Mouse (Mus musculus) T-helper 2 cell (primary cell): Measurements from ENCODE around the gene Rdh16f1.
"Not testable (repeated sequence)": the region's sequence is repeated elsewhere in the genome, so short reads cannot be mapped to it uniquely, and the experiment has no call there.

Experiments
- in situ Hi-C: fragments of 300-600 bp; cut with MboI, MseI; formaldehyde crosslinking; loops from one replicate; pipeline ENCODE4 v1.15.1; 2025; ENCODE audit warnings: high pct_unique_total_duplicates

Rdh16f1 gene

GRCm38 (mm10) chr10:127748847-127749612 lies 10.6 kb upstream of the Rdh16f1 start:
- in situ Hi-C loops = no loop called here

DNA sequence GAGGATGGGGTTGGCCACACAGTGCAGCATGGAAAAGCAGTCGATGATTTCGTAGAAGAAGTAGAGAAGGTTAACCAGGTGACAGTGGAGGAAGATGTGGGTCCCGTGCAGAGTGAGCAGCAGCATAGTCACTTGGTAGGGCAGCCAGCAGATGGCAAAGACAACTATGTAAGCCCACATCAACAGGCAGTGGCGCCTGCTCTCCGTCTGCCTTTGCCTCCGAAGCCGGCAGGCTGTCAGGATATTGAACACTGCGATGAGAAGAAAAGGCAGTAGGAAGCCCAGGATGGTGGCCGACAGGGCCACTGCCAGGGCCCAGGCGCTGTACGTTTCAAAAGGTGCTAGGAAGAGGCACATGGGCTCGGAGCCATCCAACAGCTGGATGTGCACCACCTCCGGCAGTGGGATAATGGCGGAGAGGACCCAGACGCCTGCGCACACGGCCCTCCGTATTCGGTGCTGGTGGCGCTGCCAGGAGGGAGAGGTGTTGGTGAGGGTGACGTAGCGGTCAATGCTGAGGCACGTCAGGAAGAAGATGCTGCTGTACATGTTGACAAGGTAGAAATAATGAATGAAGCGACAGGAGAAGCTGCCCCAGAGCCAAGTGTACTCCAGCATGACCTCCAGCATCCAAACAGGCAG lies 9.3 kb upstream of the Rdh16f1 start:
- in situ Hi-C loops = loop anchor here (25.0 kb wide), 1 partner anchor 1713 kb away; no protein-coding TSS in a partner anchor

DNA sequence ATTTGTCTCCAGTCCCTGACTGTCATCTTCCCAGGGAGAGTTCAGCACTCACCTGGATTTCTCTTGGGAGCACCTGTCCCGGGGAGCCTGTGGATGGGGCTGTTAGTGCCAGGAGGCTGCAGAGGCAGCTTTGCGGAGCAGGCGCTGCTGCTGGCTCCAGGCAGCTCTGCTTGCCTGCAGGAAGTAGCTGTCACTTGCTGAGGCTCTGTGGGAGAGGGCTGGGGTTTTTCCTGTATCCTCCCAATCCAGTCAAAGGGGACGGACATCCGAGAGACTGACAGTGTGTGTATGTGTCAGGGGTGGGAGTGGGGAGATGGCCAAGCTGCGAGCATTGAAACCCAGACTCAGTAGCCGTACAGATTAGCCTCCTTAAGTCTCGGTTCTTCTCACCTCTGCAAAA lies 8.0 kb upstream of the Rdh16f1 start, which contains the start of gene Gpr182:
Gene Gpr182, minus strand, starts transcription at position 185 of the 400 bp plus-strand sequence.
- in situ Hi-C loops = loop anchor here (25.0 kb wide), 1 partner anchor 1714 kb away; no protein-coding TSS in a partner anchor

GRCm38 (mm10) chr10:127754566-127755166 lies 4.9 kb upstream of the Rdh16f1 start:
- in situ Hi-C loops = loop anchor here (25.0 kb wide), 1 partner anchor 1717 kb away; no protein-coding TSS in a partner anchor

DNA sequence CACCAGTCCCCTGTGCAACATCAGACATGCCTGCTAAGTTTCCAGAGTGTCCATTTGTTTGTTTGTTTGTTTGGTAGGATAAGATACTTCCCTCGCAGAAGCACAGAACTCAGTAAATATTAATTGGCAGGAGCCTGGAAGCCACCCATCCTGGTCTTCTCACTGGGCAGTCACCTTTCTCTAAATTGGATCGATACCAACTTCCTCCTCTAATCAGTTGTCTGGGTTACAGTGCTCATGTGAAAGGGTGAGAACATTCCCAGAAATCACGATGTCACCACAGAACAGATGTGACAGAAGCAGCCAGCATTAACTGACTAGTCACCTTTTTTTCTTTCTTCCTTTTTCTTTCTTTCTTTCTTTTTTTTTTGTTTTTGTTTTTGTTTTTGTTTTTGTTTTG lies 4.3 kb upstream of the Rdh16f1 start:
- in situ Hi-C loops = loop anchor here (25.0 kb wide), 1 partner anchor 1718 kb away; no protein-coding TSS in a partner anchor

- in situ Hi-C loops = loop anchor here (25.0 kb wide), 1 partner anchor 1719 kb away; no protein-coding TSS in a partner anchor
Observed at GRCm38 (mm10) chr10:127755770-127756468, 3.7 kb upstream of the Rdh16f1 start.

DNA sequence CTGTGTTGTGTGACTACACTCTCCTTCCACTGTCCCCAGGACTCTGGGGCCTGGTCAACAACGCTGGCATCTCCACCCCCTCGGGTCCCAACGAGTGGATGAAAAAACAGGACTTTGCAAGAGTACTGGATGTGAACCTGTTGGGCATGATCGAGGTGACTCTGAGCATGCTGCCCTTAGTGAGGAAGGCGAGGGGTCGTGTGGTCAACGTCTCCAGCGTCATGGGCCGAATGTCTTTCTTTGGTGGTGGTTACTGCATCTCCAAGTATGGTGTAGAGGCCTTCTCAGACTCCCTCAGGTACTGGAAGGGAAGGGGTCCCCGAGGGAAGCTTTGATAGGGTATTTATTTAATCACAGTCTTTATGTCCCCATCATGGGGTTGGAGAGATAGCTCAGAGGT lies 3.3 kb downstream of the Rdh16f1 start:
- in situ Hi-C loops = loop anchor here (25.0 kb wide), 1 partner anchor 1726 kb away; no protein-coding TSS in a partner anchor

DNA sequence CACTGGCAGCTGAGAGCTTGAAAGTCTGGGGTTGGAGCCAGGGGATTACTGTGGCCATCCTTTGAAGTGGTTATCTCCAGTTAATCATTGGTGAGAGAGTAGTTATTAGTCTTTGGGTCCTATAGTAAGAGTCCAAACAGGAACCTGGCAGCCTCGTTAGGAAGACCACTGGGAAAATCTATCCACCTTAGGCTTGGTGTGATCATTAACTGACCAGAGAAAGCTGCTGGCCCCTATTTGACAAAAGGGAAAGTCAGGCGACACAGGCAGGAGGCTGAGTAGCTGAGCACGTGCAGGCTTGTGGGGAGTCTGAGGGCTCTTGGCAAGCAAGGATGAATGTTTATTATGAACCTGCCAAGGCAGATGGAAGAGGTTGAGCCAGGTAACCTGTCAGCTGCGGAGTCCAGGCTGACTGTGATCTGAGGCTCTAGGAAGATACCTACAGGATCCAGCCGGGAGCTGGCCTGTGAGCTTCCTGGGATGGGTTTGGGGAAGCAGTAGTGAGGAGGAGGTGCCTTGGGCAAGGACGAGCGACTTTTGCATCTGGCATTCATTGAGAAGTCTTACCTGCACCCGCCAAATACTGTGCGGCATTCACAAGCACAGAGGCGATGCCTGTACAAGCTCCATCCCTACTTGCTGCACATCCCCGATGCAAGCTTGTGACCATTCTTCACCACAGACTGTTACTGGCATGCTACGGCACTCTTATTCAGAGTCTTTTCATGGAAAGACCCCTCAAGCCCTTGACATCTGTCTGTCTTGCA lies 4.5 kb downstream of the Rdh16f1 start:
- in situ Hi-C loops = loop anchor here (25.0 kb wide), 1 partner anchor 1727 kb away; no protein-coding TSS in a partner anchor

DNA sequence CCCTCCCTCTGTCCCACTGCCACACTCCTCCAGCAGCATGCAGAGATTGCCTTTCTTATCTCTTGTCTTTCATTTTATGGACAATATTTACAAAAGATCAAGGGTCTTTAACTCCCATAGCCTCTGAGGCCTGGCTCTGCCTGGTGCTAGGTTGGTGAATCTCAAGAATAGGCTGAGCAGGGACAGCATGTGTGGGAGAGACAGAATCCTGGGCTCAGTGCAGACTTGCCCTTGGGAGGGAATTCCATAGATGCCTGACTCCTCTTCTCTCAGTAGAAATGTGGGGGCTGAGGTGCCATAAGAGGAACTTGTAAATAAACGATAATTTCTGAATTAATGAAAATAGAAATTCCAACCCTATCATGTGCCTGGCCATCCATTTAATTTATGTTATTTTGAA lies 7.0 kb downstream of the Rdh16f1 start:
- in situ Hi-C loops = loop anchor here (25.0 kb wide), 1 partner anchor 1729 kb away; no protein-coding TSS in a partner anchor

GRCm38 (mm10) chr10:127776011-127776410 lies 16.4 kb downstream of the Rdh16f1 start, which contains the start of gene Rdh9:
Gene Rdh9 (plus strand): TSS chr10:127776386.
- in situ Hi-C loops = no loop called here

GRCm38 (mm10) chr10:127782321-127782720 lies 22.7 kb downstream of the Rdh16f1 start:
- in situ Hi-C loops = not testable (repeated sequence)

- in situ Hi-C loops = not testable (repeated sequence)
Observed at GRCm38 (mm10) chr10:127785411-127785810, 25.8 kb downstream of the Rdh16f1 start.

- in situ Hi-C loops = no loop called here
Observed at GRCm38 (mm10) chr10:127799295-127799694, 39.7 kb downstream of the Rdh16f1 start.

DNA sequence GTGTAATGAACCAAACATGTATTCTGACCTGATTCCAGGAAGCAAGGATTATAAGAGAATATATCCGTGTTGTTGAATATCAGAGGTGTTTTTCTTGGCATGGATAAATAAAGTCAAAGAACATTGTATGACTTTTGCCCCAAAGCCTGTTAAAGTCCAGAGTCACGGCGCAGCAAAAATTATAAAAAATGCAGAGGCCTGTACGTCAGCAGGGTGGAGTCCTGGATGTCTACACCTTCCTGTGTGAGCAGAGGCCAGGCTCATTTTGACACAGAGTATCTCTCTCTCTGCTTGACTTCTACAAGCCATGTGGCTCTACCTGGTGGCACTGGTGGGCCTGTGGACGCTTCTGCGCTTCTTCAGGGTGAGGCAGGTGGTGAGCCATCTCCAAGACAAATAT lies 41.3 kb downstream of the Rdh16f1 start, which contains the start of gene Rdh16:
Gene Rdh16, plus strand, starts transcription at position 262 of the 400 bp plus-strand sequence.
- in situ Hi-C loops = no loop called here

DNA sequence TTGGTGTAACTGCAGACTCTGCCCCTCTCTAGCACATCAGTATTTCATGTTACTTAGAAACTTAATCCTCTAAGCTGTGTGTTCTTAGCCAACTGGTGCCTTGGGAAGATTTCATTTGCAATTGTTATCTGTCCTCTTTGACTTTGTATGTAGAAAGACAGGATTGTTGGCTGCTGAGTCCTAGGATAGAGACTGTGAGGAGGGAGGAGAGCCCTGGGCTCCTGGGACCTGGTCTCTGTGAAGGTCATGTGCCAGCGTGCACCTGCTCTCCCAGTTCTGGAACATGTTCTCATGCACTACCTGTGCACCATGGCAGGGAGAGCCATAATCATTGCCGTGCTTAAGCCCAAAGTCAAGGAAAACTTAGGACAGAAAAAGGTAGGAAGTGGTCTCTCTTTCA lies 42.0 kb downstream of the Rdh16f1 start:
- in situ Hi-C loops = no loop called here

DNA sequence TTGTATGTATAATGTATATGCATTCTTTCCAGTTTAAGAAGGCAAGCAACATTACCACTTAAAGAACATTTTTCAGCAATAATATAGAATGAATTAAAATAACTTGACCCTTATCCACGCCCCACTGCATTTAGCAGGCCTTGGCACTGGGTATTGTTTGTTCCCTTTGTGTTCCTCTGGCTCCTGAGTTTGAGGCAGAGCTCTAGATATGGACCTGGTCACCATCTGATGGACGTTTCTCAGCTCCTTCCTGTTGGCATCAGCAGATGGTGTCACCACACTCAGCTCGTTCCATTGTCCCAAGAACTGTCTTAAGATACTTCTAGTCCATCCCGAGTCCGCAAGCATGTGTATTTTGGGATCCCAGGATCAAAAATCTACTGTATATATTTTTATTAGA lies 42.6 kb downstream of the Rdh16f1 start:
- in situ Hi-C loops = no loop called here

GRCm38 (mm10) chr10:127804416-127804815 lies 44.8 kb downstream of the Rdh16f1 start:
- in situ Hi-C loops = no loop called here

GRCm38 (mm10) chr10:127815888-127816287 lies 56.3 kb downstream of the Rdh16f1 start:
- in situ Hi-C loops = no loop called here

DNA sequence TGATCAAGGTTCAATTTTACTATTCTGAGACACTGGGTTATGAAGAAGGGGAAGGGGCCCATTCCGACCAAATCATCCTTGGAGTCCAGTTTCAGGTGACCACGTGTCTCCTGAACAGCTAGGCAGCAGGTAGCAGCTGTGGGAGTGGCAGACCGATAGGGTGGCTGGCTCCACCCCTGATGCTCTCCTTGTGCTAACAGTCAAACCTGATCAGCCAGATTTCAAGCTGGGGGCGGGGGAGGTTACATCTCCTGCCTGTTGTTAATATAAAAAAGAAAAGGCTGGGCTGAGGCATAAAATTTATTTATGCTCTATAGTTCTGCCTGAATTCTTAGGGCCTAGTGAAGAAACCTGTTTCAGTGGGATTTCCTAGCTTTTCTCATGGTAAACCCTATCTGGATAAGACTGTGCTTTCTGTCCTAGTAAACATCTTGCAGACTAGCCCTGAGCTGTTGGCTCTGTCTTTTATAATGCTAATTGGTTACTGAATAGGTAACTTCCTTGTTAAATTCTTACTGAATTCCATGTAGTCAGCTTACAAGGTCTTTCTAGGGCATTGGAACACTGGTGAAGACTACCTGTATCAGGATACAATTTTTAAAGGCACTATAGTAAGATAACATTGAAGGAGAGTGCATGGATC lies 57.8 kb downstream of the Rdh16f1 start:
- in situ Hi-C loops = not testable (repeated sequence)

DNA sequence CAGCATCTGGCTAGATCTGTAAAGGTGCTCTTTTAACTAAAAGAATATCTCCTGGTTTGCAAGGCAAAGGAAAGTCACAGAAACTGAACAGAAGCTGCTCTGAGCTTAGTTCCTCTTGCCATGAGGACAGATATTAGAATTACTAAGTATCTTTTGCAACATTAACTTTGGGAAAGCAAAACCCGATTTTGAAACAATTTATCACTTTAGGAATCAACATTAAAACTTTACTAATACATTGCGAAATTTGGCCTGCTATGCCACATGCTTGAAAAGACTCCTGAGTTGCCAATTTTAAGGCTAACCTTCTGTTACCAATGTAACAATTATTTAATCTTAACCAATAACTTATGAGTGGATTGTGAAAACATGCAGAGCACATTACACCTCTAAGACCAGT lies 62.2 kb downstream of the Rdh16f1 start:
- in situ Hi-C loops = not testable (repeated sequence)
